Mouse (Mus musculus) testis, adult 2 months (tissue): ENCODE data around the gene Gpx3. TPM values are rescaled to one million over a fixed set of nuclear protein-coding genes. Genes with fewer than 3 reads are reported as not detected.
"Not testable (repeated sequence)": the region's sequence is repeated elsewhere in the genome, so short reads cannot be mapped to it uniquely, and the experiment has no call there.

Experiments
- H3K27ac ChIP-seq: fragments of 200-500 bp; 2 replicates; pipeline ENCODE4 v1.5.1; 2012; ENCODE audit warnings: low read depth, low read length; ENCODE audit not compliant: control insufficient read depth, insufficient read depth
- H3K27me3 ChIP-seq: fragments of 200-500 bp; 2 replicates; pipeline ENCODE4 v1.6.1; 2012; ENCODE audit warnings: mild to moderate bottlenecking, low read length, moderate library complexity; ENCODE audit not compliant: control insufficient read depth, insufficient read depth
- H3K36me3 ChIP-seq: fragments of 200-500 bp; 2 replicates; pipeline ENCODE4 v1.6.1; 2012; ENCODE audit warnings: mild to moderate bottlenecking, low read length; ENCODE audit not compliant: control insufficient read depth, insufficient read depth
- H3K4me1 ChIP-seq: fragments of 200-500 bp; 2 replicates; pipeline ENCODE4 v1.6.1; 2012; ENCODE audit warnings: low read length; ENCODE audit not compliant: control insufficient read depth, insufficient read depth
- H3K4me3 ChIP-seq: fragments of 200-500 bp; 2 replicates; pipeline ENCODE4 v1.5.1; 2012; ENCODE audit warnings: low read depth, mild to moderate bottlenecking, low read length, moderate library complexity, mixed read lengths; ENCODE audit not compliant: control insufficient read depth
- CTCF ChIP-seq: fragments of 200-500 bp; IDR thresholded peaks from 2 replicates; pipeline ENCODE4 v1.5.1; 2012; ENCODE audit warnings: low read depth, mild to moderate bottlenecking, inconsistent platforms, low read length, moderate library complexity; ENCODE audit not compliant: control insufficient read depth, insufficient read depth, insufficient replicate concordance
- POLR2A ChIP-seq: fragments of 200-500 bp; IDR thresholded peaks from 2 replicates; pipeline ENCODE4 v1.6.1; 2012; ENCODE audit warnings: low read depth, mild to moderate bottlenecking, inconsistent platforms, low read length, moderate library complexity; ENCODE audit not compliant: control insufficient read depth
- polyA plus RNA-seq: library from polyadenylated mRNA; depleted of rRNA; stranded (reverse); fragments of >200 nt; gene quantifications from 2 replicates; pipeline ENCODE4 v1.2.3, GENCODE M21; 2012

Gene Gpx3
- polyA plus RNA-seq, 1 experiment, result 13.0 TPM

DNA sequence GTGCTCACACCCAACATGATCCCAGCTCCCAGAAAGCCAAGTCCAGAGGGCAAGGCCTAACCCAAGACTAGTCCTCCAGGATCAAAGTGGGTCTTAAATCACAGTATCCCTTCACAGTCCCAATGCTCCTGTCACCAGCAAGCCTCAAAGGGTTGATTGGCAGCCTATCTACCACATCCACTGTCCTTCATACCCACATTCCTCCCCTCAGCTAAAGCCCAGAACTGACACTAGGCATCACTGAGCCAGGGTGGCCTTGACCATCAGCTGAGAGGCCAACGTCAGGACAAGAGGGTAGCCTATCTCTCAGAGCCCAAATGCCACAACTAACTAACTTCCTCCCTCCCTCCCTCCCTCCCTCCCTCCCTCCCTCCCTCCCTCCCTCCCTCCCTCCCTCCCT lies 47.5 kb downstream of the Gpx3 start:
- Histone ChIP-seq H3K4me3 (no peak overlapping the region), H3K36me3 (no peaks in the 10 kb centered on the region)
- TF ChIP-seq CTCF, result no peak
- no peak for TF ChIP-seq POLR2A

DNA sequence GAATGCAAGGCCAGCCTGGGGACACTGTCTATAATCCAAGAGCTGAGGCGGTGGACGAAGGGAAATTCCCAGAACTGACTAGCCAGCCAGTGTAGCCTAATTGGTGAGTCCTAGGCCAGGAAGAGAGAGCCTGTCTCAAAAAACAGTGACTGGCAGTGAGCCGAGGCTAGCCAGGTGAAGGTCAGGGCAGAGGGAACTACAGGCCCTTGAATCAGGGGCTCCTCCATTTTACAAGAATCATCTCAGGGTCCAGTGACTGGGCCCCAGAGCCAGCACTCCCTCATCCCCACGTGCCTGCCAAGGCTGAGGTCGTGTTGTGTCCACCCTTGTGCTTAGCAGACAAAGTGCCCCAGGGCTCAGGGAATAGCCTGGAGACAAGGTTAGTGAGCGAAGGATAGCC lies 48.4 kb downstream of the Gpx3 start:
- TF ChIP-seq POLR2A (no peak), CTCF (no peak)
- H3K4me3 ChIP-seq, result no peak overlapping the region
- H3K36me3 ChIP-seq, result no peaks in the 10 kb centered on the region
- peaks cover 3% of the 10 kb centered on the region; the same call in 1 of the 2 replicates for H3K4me1 ChIP-seq
- H3K27ac ChIP-seq, result no peak overlapping the region
- H3K27me3 ChIP-seq, result no peaks in the 10 kb centered on the region

More for the DNA sequence above, 47.5 kb downstream of the Gpx3 start:
- H3K4me1 ChIP-seq, result peaks cover 3% of the 10 kb centered on the region; the same call in 1 of the 2 replicates
- H3K27ac ChIP-seq, result no peak overlapping the region
- H3K27me3 ChIP-seq, result no peaks in the 10 kb centered on the region

DNA sequence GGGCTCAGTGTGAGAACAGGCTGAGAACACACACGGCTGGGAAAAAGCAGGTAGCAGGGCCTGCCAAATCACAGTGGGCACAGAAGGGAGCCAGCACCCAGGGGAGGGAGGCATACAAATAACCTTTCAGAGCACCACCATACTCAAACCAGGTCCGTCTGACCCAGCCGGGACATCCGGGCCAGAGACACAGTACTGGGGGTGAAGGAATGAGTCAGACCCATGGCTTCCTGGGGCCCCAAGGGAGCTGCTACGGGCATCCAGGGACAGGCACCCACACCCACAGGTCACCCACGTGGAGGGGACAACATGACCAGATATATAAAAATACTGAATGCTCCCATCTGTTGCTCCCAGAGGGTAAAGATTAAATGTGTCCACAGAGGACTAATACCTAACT lies 50.4 kb downstream of the Gpx3 start:
- Histone ChIP-seq H3K4me3 (no peak overlapping the region), H3K27me3 (no peaks in the 10 kb centered on the region), H3K36me3 (no peaks in the 10 kb centered on the region), H3K27ac (no peak overlapping the region), H3K4me1 (peaks cover 3% of the 10 kb centered on the region)
- TF ChIP-seq CTCF, result no peak
- no peak for TF ChIP-seq POLR2A

- Histone ChIP-seq H3K27ac (no peak overlapping the region), H3K36me3 (no peaks in the 10 kb centered on the region), H3K4me3 (no peak overlapping the region), H3K27me3 (no peaks in the 10 kb centered on the region), H3K4me1 (peaks cover 3% of the 10 kb centered on the region)
- no peak for TF ChIP-seq POLR2A
- TF ChIP-seq CTCF, result no peak
Measured at GRCm38 (mm10) chr11:54953993-54954446, 51.8 kb downstream of the Gpx3 start.

DNA sequence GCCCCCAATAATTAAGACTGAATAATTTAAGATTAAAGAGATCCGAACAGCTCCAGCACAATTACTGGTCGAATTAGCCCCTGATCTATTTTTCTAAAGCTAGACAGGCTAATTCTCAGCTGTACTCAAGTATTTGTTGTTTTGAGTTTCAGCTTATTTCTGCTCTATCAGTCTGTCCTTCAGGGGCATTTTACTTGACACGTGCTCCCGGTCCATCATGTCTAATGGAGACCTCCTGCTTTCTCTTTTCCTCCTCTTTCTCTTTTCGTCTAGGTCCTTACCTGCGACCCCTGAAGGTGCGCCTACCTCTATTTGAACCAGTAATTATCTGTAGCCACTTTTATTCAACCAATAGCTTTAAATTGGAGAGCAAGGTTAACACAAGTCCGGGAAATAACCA lies 52.5 kb downstream of the Gpx3 start:
- Histone ChIP-seq H3K36me3 (no peaks in the 10 kb centered on the region), H3K27me3 (no peaks in the 10 kb centered on the region), H3K27ac (no peak overlapping the region), H3K4me1 (peaks cover 3% of the 10 kb centered on the region), H3K4me3 (no peak overlapping the region)
- TF ChIP-seq POLR2A (no peak), CTCF (no peak)

DNA sequence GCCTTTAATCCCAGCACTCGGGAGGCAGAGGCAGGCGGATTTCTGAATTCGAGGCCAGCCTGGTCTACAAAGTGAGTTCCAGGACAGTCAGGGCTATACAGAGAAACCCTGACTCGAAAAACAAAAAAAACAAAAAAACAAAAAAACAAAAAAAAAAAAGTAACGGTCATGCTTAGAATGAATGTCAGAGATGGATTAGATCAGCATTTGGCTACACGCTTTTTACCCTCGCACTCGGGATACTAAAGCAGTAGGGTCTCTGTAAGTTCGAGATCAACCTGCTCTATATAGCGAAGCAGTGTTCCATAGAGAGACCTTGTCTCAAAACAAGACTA lies 53.1 kb downstream of the Gpx3 start:
- peak overlapping the region; percentile 93 for H3K4me3 ChIP-seq
- H3K27ac ChIP-seq, result not testable (repeated sequence)

DNA sequence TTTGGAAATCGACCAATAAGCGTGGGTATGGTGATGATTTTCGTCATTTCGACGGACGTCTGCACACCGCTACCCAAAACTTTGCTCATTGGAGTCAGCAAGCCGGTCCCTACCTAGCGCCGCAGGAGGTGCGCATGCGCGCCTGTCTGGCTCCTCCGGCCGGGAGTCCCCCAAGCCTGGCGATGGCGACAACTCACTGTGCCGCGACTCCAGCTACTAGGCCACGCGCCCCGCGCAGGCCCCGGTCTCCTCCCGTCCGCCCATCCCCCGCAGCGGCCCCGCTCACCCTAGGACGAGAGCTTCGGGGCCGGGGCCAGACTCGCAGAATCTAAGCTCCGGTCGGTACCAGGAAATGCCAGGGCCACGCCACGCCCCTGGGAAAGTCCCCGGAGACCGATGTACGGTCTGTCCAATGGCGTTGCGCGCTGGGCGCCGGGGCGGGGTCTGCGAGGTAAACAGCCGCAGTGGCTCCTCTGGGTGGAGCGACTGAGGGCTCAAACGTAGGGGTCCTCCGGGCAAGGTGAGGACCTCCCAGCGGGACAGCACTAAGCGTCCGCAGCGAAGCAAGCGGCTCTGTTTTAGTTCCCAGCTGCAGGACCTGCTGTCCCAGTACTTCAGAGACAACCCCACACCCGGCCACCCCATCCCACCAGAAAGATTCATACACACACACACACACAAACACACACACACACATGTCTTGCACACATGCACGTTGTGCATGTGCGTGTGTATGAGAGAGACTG lies 53.7 kb downstream of the Gpx3 start:
- Histone ChIP-seq H3K27me3 (no peaks in the 10 kb centered on the region), H3K4me1 (peaks cover 3% of the 10 kb centered on the region), H3K36me3 (no peaks in the 10 kb centered on the region), H3K4me3 (peak overlapping the region; percentile 93), H3K27ac (peak overlapping the region; percentile 80)
- TF ChIP-seq POLR2A (peak; percentile 42), CTCF (0 out of 2 replicates have a peak, but pooled peaks have one; percentile 11)

More for the DNA sequence above, 53.1 kb downstream of the Gpx3 start:
- H3K4me1 ChIP-seq, H3K36me3 ChIP-seq, H3K27me3 ChIP-seq: not testable (repeated sequence)

DNA sequence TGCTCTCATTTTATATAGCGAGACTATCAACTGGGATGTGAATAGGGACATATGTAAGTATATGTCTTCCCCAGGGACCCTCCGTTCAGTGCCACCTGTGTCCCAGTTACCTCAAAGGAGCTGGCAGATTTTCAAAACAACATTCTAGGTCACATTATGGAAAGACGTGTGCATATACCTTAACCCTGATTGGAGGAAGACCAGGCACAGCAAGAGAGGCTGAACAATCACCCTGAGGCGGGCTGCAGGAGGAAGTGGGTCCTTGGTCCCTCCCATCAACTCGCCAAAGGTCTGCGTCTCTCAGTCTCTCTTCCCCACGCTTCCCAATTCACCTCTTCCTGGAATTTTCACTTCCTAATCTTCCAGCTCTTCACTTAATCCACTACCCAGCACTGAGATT lies 54.7 kb downstream of the Gpx3 start:
- Histone ChIP-seq H3K27me3 (no peaks in the 10 kb centered on the region), H3K36me3 (no peaks in the 10 kb centered on the region), H3K4me1 (peaks cover 3% of the 10 kb centered on the region), H3K27ac (no peak overlapping the region), H3K4me3 (no peak overlapping the region)
- TF ChIP-seq POLR2A (no peak), CTCF (no peak)

DNA sequence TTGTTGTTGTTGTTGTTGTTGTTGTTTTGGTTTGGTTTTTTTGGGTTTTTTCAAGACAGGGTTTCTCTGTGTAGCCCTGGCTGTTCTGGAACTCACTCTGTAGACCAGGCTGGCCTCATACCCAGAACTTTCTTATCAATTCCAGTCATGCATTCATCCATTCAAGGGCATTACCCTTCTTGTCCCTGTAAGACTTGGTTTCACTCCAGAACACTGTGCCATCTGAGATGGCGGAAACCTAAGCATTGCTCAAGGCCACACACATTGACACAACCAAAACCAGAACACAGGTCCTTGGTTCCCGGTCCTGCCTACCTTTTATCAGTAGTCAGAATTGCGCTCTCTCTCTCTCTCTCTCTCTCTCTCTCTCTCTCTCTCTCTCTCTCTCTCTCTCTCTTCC lies 55.5 kb downstream of the Gpx3 start:
- H3K4me3 ChIP-seq, H3K36me3 ChIP-seq, H3K27ac ChIP-seq, H3K4me1 ChIP-seq, H3K27me3 ChIP-seq: not testable (repeated sequence)
